Mouse (Mus musculus) midbrain, embryonic 14.5 days (tissue): ENCODE measurements around the gene Mon2. TPM values are rescaled to one million over a fixed set of nuclear protein-coding genes. Genes with fewer than 3 reads are reported as not detected.

Experiments used
- ATAC-seq: fragments of 200-750 bp; cut with Nextera tagmentation; 2 replicates; pipeline ENCODE4 v1.8.0; 2017; ENCODE audit warnings: moderate number of reproducible peaks, moderate library complexity; ENCODE audit not compliant: low FRiP score, low TSS enrichment
- DNase-seq: peaks from one replicate; pipeline ENCODE4 v3.0.0-alpha.2; 2015
- H3K27ac ChIP-seq: fragments of 300-500 bp; sonication (generic); replicated peaks from 2 replicates; pipeline ENCODE4 v1.5.1; 2014; ENCODE audit warnings: mild to moderate bottlenecking, low read depth, low read length, moderate library complexity
- H3K27me3 ChIP-seq: fragments of 300-500 bp; sonication (generic); 2 replicates; pipeline ENCODE4 v1.6.1; 2014; ENCODE audit warnings: low read length, control low read depth, mixed read lengths; ENCODE audit not compliant: control insufficient read depth, insufficient read depth
- H3K36me3 ChIP-seq: fragments of 300-500 bp; sonication (generic); 2 replicates; pipeline ENCODE4 v1.6.1; 2014; ENCODE audit warnings: low read length, control low read depth; ENCODE audit not compliant: control insufficient read depth, insufficient read depth
- H3K4me1 ChIP-seq: fragments of 300-500 bp; sonication (generic); 2 replicates; pipeline ENCODE4 v1.6.1; 2014; ENCODE audit warnings: mild to moderate bottlenecking, antibody characterized with exemption, low read length, control low read depth; ENCODE audit not compliant: control insufficient read depth, insufficient read depth
- H3K4me2 ChIP-seq: fragments of 300-500 bp; sonication (generic); 2 replicates; pipeline ENCODE4 v1.6.1; 2014; ENCODE audit warnings: mild to moderate bottlenecking, low read length, moderate library complexity
- H3K4me3 ChIP-seq: fragments of 300-500 bp; sonication (generic); replicated peaks from 2 replicates; pipeline ENCODE4 v1.5.1; 2014; ENCODE audit warnings: low read depth, low read length
- H3K9ac ChIP-seq: fragments of 300-500 bp; sonication (generic); replicated peaks from 2 replicates; pipeline ENCODE4 v1.6.1; 2014; ENCODE audit warnings: mild to moderate bottlenecking, low read length, moderate library complexity
- H3K9me3 ChIP-seq: fragments of 300-500 bp; sonication (generic); 2 replicates; pipeline ENCODE4 v1.6.1; 2016; ENCODE audit warnings: low read length, control low read depth, mixed read lengths; ENCODE audit not compliant: control insufficient read depth
- WGBS: fragments of 180-500 bp; shearing (Covaris S2); extraction: QIAGEN DNeasy Blood & Tissue Kit; methylation state at CpG from one replicate; pipeline ENCODE4 v1.1.7; 2014; 5-methylcytosine and 5-hydroxymethylcytosine counted together
- polyA plus RNA-seq: library from polyadenylated mRNA; unstranded; fragments of >200 nt; fragmentation: Nextera tagmentation; extraction: Ambion mirVana; gene quantifications from 2 replicates; pipeline ENCODE4 v1.2.1, GENCODE M21; 2014

Gene Mon2
- polyA plus RNA-seq, 1 experiment from 2014 or later: 39.4 TPM

DNA sequence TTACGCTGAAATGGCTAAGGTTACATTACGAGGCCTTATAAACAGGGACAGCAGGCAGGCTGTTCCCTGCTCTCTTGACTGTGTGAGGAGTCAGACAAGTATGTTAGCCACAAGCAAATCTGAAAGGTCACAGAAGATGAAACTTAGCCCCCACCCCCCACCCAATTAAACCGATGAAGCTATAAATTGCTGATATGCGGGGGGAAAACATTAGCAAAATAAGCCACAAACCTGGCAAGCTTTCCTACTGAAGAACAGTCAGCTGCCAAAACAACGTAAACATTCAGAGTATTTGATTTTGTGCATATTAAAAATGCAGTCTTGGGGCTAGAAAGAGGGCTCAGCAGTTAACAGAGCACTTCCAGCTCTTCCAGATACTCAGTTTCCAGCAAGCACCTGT is 31.8 kb upstream of the Mon2 start:
- no peak overlapping the region for H3K4me3 ChIP-seq
- DNase-seq (no peak), ATAC-seq (no peak)
- no peaks in the 10 kb centered on the region for H3K9me3 ChIP-seq
- no peak overlapping the region for H3K9ac ChIP-seq
- H3K36me3 ChIP-seq: peaks cover 21% of the 10 kb centered on the region; the same call in 1 of the 2 replicates
- no peak overlapping the region for H3K4me2 ChIP-seq
- no peak overlapping the region for H3K27ac ChIP-seq
- 95% methylated on average over 5 of the region's 5 CpGs for WGBS
- no peaks in the 10 kb centered on the region for H3K4me1 ChIP-seq
- no peaks in the 10 kb centered on the region for H3K27me3 ChIP-seq

DNA sequence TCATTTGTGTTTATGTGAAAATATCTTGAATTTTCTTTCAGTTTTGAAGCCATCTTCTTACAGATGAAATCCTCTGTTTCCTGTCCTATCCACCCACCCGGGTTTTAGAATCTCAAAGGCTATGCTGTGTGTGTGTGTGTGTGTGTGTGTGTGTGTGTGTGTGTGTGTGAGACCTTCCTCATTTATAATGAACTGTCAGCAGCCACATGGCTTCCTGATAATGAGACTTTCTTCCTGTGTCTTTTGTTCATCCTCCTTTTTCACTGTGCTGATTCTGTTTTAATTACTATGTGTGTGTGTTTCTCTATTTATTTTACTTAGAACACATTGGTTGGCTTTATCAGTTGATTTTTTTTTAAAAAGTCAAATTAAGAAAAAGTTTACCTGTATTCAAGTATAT is 25.0 kb upstream of the Mon2 start:
- no peaks in the 10 kb centered on the region for H3K27me3 ChIP-seq
- no peak overlapping the region for H3K27ac ChIP-seq
- H3K4me1 ChIP-seq: no peaks in the 10 kb centered on the region
- no peak overlapping the region for H3K4me2 ChIP-seq
- ATAC-seq (no peak), DNase-seq (no peak)
- no peak overlapping the region for H3K4me3 ChIP-seq
- WGBS: 94% methylated on average over 1 of the region's 1 CpGs
- no peak overlapping the region for H3K9ac ChIP-seq
- H3K36me3 ChIP-seq: no peaks in the 10 kb centered on the region
- H3K9me3 ChIP-seq: no peaks in the 10 kb centered on the region

DNA sequence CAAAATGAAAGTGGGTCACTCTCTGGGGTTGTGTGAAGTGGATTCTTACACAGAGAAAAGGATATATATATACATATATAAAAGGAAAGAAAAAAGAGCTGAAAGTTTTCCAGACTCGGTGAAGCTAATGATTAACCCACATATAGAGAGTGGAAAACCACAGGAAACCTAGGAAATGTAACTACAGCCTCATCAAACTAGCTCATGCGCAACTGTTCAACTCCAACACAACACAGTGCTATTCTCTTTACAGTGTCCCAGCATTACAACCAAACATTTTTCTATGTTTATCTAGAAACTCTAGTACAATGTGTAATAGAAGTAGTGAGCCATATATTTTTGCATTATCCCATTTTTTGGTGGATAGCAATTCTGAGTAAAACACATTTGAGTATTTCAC is 24.3 kb upstream of the Mon2 start:
- Histone ChIP-seq H3K36me3 (no peaks in the 10 kb centered on the region), H3K27ac (no peak overlapping the region), H3K27me3 (no peaks in the 10 kb centered on the region), H3K9me3 (no peaks in the 10 kb centered on the region), H3K4me2 (no peak overlapping the region), H3K9ac (no peak overlapping the region), H3K4me1 (no peaks in the 10 kb centered on the region), H3K4me3 (no peak overlapping the region)
- ATAC-seq (no peak), DNase-seq (no peak)
- 90% methylated on average over 2 of the region's 2 CpGs for WGBS

DNA sequence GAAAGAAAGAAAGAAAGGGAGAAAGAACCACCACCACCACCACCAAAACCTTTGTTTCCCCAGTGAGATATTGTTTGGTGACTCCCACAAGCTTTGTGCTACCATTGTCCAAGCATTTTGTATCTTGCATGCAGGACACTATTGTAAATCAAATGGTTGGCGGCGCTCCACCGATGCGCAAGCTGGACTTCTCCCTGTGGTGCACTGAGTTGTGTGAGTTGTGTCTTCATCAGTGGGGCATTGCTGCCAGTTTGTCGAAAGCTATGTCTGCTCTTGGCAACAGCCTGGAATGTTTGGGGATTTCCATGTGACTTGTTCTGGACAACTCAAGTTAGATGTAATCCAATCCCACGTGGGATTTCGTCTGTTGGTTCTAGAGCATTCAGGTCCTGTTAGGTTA is 18.2 kb upstream of the Mon2 start:
- no peaks in the 10 kb centered on the region for H3K9me3 ChIP-seq
- ATAC-seq (no peak), DNase-seq (no peak)
- H3K4me1 ChIP-seq: no peaks in the 10 kb centered on the region
- H3K36me3 ChIP-seq: no peaks in the 10 kb centered on the region
- no peaks in the 10 kb centered on the region for H3K27me3 ChIP-seq
- H3K27ac ChIP-seq: no peak overlapping the region
- H3K4me2 ChIP-seq: no peak overlapping the region
- no peak overlapping the region for H3K9ac ChIP-seq
- 85% methylated on average over 7 of the region's 7 CpGs for WGBS
- H3K4me3 ChIP-seq: no peak overlapping the region

DNA sequence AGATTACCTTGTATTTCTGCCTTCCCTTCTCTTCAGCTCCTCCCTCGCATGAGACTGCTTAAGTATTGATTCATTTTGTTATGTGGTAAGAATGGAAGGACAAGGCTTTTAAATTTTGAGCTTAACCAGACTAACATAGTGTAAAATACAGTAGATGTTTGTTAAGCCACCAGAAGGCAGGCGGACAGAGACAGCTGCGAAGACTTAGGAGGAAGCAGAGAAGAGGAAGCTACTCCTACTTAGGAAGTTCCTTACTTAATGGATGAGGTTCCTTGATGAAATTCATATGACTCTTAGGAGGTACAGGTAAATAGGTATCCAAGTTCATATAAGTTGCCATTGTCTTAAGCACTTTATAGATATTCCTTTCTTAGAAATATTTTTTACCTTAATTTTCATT is 16.3 kb upstream of the Mon2 start:
- Histone ChIP-seq H3K36me3 (no peaks in the 10 kb centered on the region), H3K4me3 (no peak overlapping the region), H3K4me2 (no peak overlapping the region), H3K9ac (no peak overlapping the region), H3K27ac (no peak overlapping the region), H3K9me3 (no peaks in the 10 kb centered on the region), H3K4me1 (no peaks in the 10 kb centered on the region), H3K27me3 (no peaks in the 10 kb centered on the region)
- no peak for ATAC-seq
- WGBS: 68% methylated on average over 3 of the region's 3 CpGs
- DNase-seq: no peak

DNA sequence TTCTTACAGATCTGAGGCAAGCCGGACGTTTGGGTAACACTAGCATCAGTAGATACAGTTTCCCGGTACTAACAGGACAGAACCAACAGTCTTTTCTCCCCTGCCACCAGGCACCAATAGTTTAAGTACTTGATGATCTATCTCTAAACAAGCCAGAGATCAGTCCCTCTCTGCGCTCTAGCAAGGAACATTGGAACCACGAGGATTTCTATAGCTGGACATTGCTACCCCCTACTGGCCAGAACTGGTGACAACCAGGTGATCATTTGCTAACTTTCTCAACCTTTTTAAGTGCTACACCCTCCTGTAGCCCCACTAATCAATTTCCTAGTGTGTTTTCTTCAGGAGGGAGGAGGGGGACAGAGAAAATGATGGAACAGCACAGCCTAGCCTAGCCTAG is 15.4 kb upstream of the Mon2 start:
- Histone ChIP-seq H3K4me3 (no peak overlapping the region), H3K9ac (no peak overlapping the region), H3K27me3 (no peaks in the 10 kb centered on the region), H3K4me1 (no peaks in the 10 kb centered on the region), H3K4me2 (no peak overlapping the region), H3K9me3 (no peaks in the 10 kb centered on the region), H3K36me3 (no peaks in the 10 kb centered on the region), H3K27ac (no peak overlapping the region)
- WGBS: 28% methylated on average over 5 of the region's 5 CpGs
- ATAC-seq (no peak), DNase-seq (peak; percentile 88)

DNA sequence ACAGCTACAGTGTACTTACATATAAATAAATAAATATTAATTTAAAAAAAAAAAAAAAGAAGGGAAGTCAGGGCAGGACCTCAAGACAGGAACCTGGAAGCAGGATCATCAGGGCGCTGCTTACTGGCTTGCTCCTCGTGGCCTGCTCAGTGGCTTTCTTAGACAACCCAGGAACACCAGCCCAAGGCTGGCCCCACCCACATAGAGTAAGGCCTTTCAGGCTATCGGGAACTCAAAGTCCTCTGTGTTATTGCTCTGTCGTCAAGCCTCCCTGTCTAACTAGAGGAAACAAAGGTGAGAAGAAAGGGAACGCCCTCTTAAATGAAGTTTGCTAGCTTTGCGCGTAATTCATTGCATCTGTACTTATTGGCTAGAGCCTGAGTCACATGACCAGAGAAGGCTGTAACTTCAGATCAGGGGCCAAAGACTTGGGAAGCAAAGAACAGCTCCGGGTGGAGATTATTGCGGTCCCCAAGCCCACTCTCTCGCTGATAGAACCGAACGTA is 13.2 kb upstream of the Mon2 start:
- H3K4me1 ChIP-seq: no peaks in the 10 kb centered on the region
- H3K27me3 ChIP-seq: no peaks in the 10 kb centered on the region
- no peaks in the 10 kb centered on the region for H3K9me3 ChIP-seq
- WGBS: 85% methylated on average over 12 of the region's 12 CpGs
- ATAC-seq: no peak
- no peak overlapping the region for H3K4me3 ChIP-seq
- H3K4me2 ChIP-seq: no peak overlapping the region
- DNase-seq: no peak
- H3K36me3 ChIP-seq: no peaks in the 10 kb centered on the region
- H3K27ac ChIP-seq: no peak overlapping the region
- no peak overlapping the region for H3K9ac ChIP-seq

DNA sequence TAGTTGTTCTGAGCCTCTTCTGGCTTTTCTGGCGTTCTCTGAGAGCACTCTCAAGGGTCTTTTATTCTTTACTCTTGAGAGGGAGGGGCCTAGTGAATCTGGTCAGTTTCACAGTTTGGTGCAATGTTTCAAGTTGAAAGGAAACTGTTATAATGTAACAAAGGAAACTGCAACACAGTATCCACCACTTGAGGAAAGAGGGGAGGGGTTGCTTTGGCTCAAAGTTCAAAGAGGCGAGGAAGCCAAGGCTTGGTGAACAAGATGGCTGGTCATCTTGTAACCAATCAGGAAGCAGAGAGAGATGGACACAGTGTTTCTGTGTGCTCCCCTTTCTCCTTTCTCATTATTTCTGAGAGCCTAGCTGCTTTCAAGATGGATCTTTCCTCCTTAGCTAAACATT is 10.5 kb upstream of the Mon2 start:
- ATAC-seq: no peak
- H3K4me2 ChIP-seq: no peak overlapping the region
- no peaks in the 10 kb centered on the region for H3K27me3 ChIP-seq
- DNase-seq: no peak
- no peak overlapping the region for H3K27ac ChIP-seq
- no peaks in the 10 kb centered on the region for H3K36me3 ChIP-seq
- H3K4me1 ChIP-seq: no peaks in the 10 kb centered on the region
- H3K9ac ChIP-seq: no peak overlapping the region
- no peak overlapping the region for H3K4me3 ChIP-seq
- WGBS: 75% methylated on average over 2 of the region's 2 CpGs
- no peaks in the 10 kb centered on the region for H3K9me3 ChIP-seq

DNA sequence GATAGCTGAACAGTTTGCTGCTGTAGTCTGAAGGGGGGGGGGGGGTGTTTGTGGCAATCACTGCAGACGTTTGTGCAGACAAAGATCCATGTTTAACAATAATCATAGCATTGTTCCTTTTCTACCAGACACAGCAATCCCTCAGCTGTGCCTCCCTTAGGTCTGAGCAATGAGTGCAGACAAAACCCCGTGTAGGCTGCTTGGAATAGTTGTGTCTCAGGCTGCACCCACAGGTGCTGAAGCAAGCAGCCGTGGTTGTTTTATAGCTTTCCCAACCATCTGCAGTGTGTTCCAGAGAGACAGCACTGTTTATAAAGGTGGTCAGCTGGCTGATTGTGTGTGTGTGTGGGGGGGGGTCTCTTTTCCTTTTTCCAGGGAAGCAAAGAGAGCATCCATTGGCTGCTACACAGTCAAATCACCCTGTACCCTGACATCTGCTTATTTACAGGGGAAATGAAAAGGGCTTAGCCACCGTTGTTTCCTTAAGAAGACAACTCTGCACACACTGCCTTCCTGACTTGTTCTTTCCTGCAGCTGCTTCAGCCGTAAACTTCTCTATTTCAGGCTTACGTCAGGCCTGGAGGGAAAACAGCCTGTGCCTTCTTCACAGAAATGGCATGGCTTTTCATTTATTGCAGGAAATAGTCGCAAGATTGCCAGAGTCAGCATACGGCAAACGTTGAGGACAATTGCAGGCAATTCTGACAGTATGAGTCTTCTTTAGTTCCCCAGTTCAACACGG is 8.8 kb upstream of the Mon2 start:
- no peak overlapping the region for H3K4me2 ChIP-seq
- DNase-seq (no peak), ATAC-seq (no peak)
- H3K27ac ChIP-seq: no peak overlapping the region
- no peaks in the 10 kb centered on the region for H3K4me1 ChIP-seq
- no peaks in the 10 kb centered on the region for H3K27me3 ChIP-seq
- WGBS: 71% methylated on average over 10 of the region's 10 CpGs
- no peak overlapping the region for H3K9ac ChIP-seq
- H3K36me3 ChIP-seq: no peaks in the 10 kb centered on the region
- H3K4me3 ChIP-seq: no peak overlapping the region
- H3K9me3 ChIP-seq: no peaks in the 10 kb centered on the region
